Mouse (Mus musculus) monocyte, adult 5-6 weeks (primary cell): Measurements from ENCODE around the gene Bid. TPM values are rescaled to one million over a fixed set of nuclear protein-coding genes. Genes with fewer than 3 reads are reported as not detected.

ENCODE experiments used
- ATAC-seq: fragments of 153-309, 156-312 bp; replicated peaks from 2 replicates; pipeline ENCODE4 v1.8.0; 2017; ENCODE audit warnings: mild to moderate bottlenecking; ENCODE audit not compliant: low TSS enrichment, insufficient number of reproducible peaks, severe bottlenecking, poor library complexity, low FRiP score
- total RNA-seq: library from RNA; stranded (forward); fragments of 200-1000, 200-491, 200-594 nt; gene quantifications from 3 replicates; pipeline ENCODE4 v1.2.3, GENCODE M21; 2017

Bid gene
- total RNA-seq, 1 experiment from 2014 or later: 21.4 TPM

DNA sequence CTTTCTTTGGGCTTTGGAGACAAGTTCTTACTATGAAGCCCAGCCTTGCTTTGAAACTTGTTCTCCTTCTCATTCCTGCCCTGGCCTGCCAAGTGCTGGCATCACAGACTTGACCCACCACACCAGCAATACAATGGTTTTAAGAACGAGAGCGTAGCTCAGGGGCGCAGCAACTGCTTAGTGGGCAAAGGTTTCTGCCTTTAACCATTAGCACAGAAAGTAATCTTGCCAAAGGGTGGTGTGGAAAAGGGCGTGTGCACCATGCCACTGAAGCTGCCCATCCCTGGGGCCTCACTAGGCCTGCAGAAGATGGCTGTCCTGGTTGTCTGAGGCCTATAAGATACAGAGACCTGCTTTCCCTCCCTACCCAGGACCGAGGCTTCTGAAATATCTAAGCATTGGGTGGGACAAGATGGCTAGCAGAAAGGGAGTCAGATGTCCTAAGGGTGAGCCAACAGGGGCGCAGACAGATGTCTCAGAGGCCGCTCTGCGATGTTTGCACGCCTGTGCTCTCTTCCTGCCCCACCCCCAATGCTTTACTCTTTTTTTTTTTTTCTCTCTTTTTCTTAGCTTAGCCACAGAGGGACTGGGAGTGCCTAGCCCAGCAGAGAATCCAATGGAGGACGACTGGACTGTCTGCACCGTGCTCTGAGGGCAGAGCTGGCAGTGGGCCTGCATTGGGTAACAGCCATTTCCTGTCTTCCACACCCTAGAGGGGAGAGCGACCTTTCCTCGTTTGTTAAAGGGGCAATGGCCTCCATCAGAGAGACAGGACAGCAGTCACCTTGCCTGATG lies 5.2 kb downstream of the Bid start:
- no peak for ATAC-seq

DNA sequence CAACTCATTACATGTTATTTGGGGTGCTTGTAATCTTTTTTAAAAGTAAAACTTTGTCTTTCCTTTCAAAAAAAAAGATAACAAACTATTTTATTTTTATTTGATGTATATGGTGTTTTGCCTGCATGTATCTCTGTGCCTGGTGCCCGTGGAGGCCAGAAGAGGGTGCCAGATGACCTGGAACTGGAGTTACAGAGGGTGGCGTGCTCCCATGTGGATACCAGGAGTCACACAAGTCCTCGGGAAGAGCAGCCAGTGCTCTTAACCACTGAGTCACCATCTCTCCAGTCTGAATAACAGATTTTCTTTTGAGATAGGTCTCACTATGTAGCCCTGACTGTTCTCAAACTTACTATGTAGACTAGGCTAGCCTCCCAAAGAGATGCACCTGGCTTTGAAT lies 7.2 kb downstream of the Bid start:
- no peak for ATAC-seq

DNA sequence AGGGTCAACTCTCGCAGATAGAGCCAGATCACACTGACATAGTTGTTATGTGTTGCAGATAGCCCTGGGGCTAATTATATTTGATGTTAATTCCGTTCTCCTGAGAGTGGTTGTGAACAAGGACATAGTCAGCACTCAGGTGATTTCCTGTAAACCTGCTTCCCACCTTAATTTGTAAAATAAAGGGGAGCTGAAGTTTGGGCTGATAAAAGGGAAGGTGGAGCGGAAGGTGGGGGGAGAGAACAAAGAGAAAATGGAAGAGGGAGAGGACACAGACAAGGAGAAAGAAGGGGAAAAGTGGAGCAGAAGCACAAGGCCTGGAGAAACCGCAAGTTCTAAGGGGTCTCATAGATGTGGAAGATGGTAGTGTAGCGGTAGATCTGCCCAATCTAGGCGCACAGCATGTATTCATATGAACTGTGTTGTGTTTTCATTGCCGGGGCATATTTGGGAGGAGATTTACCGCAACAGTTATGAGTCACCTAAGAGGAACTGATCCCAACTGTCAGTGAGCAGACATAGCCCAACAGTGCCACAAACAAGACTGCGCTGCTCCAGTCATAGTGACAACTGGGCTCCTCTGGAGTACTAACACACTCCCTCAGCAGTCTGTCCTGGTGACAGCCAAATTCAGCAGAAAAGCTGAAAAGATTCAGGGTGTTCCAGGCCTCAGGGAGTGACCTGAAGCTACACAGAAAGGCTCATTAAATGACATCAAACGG lies 8.6 kb downstream of the Bid start:
- ATAC-seq: peak; percentile 74

DNA sequence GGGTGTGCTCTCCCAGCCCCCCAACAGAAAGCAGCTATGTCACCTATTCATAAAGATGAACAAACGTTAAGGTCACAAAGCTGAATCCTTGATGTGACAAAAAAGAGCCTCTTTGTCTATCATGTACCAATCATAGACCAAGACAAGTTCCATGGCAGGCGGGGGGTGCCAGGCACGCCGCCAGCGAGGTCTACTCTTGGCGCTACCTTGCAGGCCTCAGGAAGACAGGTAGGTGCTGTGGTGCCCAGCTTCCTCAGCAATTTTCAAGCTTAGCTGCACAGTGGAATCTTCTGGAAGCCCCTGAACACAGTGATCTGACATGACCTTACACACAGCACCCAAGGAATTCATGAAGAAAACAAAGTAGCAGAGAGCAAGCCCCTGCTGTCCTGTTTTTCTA lies 10.1 kb downstream of the Bid start:
- ATAC-seq: no peak

DNA sequence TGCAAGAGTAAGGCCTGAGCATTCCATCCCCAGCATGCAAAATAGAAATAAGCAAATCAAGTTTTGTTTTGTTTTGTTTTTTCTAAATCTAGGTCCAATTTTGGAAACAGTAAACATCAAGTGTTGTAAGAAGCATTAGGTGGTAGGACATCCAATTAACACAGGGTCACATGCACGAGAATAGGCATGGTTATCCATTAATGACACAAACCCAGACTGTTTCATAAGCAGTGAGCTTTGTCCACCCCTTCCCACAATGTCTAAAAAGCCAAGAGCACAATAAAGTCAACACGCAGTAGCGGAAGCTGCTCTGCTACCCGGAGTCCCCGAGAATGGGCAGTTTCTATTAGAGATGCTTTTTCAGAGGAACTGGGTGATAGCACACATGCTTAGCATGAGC lies 11.5 kb downstream of the Bid start:
- no peak for ATAC-seq

DNA sequence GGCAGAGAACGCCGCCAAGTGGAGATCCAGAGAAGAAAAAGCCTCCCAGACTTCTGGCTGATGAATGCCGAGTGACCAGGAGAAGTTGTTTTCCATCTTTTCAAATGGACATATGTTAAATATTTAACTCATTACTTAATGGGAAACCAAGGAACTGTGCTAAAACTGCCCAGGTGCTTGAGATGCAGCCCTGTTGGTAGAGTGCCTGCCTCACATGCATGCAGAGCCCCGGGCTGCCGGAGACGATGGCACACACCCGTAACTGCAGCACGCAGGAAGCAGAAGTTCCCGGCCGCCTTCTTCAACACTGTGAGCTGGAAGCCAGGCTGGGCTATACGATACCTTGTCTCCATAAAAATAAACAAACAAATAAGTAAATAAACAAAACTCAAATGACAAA lies 12.7 kb downstream of the Bid start:
- ATAC-seq: no peak

DNA sequence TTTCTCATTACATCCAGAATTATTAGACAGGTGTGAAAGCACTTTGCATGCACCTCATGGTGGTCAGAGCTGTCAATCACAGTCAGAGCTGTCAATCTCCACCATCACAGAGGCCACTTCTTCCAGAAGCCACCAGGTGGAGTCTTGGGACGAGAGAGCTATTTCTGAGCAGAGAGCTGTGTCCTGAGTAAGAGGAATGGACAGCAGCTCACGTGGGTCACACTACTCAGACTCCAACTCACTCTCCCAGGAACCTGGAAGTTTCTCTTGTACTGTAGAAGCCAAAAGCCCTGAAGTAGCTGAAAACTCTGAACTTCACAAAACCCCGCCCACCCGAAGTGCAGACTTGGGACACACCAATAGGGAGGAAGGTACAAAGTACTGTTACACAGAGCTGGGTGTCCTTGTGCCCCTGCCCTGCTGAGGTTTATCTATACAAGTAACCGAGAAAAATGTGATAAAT lies 13.2 kb downstream of the Bid start:
- ATAC-seq: peak; percentile 57; the same call in 1 of the 2 replicates

DNA sequence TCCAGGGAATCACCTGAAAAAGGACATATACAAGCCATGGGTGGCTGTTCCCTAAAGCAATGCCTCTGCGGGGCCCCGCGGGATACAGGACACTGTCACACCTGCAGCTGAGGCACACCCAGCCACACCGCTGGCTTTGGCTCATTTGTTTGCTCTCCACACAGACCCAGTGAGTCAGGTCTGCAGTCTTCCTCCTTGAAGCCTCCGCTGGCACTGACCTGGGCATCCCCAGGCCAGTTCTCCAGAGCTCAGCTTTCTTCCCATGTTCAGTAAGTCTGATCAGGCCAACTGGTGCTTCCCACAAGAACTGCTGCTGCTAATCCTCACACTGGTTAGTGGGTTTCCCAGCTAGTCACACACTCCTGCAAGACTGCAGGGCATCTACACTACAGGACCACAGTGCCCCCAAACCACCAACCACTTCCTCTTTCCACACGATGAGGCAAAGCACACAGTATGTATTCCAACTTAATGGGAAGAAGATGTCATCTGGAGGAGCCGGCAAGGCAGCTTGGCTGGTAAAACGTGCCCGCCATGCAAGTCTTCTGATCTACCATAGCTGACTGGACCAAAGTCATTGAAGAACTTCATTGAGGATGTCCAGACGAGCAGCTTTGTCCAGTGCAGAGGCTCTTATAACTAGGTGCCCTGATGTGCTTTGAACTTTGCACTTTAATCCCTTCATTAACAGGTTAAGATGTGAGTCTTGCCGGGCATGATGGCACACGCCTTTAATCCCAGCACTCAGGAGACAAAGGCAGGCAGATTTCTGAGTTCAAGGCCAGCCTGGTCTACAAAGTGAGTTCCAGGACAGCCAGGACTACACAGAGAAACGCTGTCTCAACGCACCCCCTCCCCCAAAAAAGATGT lies 14.6 kb downstream of the Bid start:
- no peak for ATAC-seq

DNA sequence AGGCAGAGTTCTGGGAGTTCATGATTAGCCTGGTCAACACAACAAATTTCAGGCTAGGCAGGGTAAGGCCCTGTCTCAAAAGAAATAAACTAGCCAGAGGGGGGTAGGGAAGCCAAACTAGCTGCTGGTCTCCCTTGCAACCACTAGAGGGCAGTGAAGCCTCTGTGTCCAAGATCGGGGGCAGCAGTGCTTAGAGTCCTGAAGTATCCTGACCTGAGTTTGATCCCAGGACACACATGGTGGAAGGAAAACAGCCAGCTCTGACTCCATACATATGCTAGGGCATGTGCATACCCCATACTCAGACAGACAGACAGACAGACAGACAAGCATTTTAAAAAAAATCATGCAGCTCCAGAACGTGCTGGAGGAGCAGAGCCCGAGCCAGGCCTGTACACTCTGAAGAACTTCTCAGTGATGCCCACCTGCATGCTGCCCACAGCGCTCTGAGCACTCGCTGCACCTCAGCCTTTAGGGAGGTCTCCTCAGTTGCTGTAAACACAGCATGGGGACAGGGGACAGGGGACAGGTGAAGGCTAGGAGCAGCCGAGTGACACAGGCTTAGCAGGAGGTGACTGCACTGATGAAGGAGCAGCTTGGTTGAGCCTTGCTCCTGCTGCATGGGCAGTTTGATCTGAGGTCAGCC lies 18.3 kb downstream of the Bid start:
- peak; percentile 65 for ATAC-seq

DNA sequence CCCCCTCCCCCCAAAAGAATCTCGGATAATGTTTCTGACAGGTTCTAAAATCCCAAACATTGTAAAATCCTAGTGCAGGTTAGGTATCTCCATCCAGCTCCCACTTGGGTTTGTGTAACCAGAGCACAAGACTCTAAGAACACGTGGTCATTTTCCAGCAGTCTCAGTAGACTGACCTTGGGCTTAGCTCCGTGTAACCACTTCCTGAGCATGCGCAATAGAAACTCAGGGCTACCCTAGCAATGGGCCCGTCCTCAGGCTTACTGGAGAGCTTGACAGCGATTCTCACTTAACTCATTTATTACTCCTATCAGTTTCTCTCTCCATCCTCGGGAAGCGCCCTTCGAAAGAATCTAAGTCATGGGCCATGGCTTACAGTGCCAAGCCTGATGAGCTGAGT lies 22.1 kb downstream of the Bid start:
- no peak for ATAC-seq

DNA sequence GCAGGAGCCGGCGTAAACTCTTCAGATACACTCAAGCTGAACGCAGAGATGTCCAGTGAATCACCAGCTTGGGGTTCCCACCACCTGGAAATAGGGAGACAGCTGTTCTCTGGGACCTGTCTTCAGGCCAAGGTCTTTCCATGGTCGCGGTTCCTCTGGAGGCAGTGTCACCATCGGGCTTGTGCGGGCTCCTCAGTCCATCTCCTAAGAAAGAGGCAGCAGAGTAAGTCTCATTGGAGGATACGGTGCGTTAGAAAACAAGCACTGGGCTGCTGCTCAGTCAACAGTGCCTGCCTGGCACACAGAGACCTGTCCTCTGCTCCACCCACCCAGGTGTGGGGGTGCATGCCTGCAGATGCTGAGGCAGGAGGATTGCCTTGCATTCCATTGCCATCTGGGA lies 22.6 kb downstream of the Bid start:
- no peak for ATAC-seq

DNA sequence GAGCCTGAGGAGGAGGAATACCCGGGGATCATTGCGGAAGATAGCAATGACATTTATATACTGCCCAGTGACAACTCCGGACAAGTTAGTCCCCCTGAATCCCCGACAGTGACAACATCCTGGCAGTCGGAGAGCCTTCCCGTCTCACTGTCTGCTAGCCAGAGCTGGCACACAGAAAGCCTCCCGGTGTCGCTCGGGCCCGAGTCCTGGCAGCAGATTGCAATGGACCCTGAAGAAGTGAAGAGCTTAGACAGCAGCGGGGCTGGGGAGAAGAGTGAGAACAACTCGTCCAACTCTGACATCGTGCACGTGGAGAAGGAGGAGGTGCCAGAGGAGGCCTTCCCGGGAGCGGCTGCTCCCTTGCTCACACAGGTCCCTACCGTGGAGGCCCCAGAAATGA lies 30.0 kb downstream of the Bid start:
- no peak for ATAC-seq

DNA sequence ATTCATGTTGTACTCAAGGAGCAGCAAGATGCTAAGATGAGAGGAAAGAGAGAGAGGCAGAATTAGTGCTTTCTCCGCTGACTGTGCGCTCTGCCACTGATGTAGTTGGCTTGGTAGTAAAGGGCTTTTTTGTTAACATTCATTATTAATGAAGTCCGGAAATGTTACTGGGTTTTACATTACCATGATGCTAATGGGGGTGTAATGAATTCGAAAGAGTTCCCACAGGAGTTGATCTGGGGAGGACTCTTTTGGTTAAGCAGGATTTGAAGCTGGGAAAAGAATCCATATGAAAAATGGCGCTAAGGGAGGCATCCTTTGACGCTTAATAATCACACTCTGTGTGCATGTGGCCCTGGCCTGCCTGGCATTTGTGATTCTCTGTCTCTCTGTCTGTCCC lies 32.2 kb downstream of the Bid start:
- no peak for ATAC-seq

DNA sequence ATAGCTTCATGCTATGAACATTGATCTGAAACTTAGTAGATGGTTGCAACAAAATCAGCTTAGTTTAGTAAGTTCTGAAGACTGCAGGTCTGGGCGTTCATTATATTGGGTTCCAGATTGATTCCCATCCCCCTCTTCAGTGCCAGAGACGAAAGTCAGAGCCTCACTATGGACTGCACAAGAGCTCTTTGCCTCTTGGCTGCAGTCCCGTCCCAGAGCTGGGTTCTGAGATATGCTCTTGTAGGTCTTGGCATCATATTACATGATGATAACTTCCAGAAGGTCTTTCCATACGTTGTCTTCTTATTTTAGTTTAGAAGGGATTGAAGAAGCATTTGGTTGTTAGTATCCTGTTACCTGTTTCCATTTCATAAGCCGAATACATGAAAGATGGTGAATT lies 37.6 kb downstream of the Bid start:
- ATAC-seq: no peak

DNA sequence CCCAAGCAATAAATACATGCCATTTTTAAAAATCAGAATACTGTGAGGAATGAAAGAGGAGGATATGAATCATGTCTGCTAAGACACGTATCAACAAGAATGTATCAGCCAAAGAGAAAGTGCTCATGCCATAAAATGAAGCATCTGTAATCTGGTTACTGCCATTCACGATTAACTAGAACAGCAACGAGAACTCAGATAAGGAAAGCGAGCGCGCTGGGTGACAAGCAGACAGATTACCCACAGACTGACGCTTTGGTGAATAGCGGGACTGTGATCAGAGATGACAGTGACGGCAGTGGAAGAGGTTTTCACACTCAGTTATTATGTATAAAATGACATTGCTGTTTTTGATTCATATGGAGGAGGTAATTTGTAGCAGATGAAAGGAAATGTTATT lies 42.8 kb downstream of the Bid start:
- ATAC-seq: no peak

DNA sequence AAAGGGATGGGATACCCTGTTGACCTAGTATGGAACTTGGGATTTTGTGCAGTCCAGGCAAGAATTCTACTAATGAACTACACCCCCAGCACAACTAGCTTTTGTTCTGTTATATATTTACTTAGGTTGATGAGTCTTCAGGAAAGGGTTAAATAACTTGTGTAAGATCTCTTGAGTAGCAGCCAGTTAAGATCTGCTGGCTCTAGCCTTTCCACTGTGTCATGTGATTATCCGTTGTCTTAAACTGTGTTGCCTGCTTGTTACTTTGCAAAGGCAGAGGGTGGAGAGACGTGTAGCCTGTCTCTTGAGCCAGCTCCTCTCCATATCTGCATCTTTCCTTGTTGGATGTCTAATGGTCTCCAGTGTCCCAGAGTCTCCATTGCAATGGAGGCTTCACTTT lies 45.4 kb downstream of the Bid start:
- no peak for ATAC-seq

DNA sequence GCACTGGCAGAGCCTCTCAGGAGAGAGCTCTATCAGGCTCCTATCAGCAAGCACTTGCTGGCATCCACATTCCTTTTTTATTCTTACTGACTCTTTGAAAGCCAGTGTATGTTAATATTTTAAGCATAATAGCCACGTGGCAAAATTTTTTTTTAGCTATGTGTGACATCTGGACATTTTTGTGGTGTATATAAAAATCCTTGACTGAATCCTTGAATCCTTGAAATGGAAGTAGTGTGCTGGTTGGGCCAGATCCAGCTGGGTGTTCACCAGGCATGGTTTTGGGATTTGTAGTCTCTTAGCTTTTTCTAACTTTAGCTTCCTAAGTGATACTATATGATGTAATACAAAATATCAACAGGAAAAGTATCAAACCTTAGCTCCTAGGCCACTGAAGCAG lies 47.8 kb downstream of the Bid start:
- no peak for ATAC-seq

DNA sequence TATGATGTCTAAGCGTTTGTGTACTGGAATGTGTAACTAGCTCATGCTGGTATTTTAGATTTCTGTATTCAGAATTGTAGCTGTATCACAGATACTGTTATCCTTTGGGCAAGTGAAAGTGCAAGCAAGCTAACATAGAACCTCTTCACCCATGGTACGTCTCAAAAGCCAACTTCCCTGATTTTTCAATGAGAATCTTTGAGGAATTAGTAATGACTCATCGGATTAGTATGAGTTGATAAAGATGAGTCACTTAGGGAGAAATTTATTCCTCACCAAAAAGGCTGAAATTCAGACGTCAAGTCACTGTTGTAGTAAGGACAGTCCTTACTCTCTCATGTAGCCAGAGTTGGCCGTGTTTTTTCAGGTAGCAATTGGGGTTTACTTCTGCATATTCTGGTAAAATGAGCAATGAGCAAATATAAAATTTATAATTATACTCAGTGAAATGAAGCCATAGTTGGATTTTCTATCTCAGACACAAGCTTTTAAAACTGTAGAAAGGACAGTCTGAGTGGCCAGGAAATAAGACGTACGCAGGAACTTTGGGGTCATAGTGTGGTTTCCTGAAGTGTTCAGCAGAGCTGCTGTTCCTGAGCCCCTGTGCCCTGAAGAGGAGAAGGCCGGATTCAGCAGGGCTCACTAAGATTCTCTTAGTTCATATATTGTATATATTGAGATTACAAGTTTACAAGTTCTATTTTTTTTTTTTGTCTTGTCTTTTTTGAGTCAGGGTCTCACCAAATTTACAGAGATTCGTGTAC lies 50.4 kb downstream of the Bid start:
- no peak for ATAC-seq
